Mouse (Mus musculus) spleen, adult 2 months (tissue): Measurements from ENCODE around the gene Zkscan3. TPM values are rescaled to one million over a fixed set of nuclear protein-coding genes. Genes with fewer than 3 reads are reported as not detected.

Source experiments
- DNase-seq, 2 experiments: peaks; one replicate each; pipeline versions ENCODE4 v3.0.0 to v3.0.0-alpha.2; 2012 to 2021; ENCODE audit warnings: low spot score in 2 of 2, low read depth in 1 of 2
- H3K27ac ChIP-seq: fragments of 200-500 bp; 2 replicates; pipeline ENCODE4 v1.5.1; 2012; ENCODE audit warnings: low read length, inconsistent platforms; ENCODE audit not compliant: insufficient read depth
- H3K27me3 ChIP-seq: fragments of 200-500 bp; 2 replicates; pipeline ENCODE4 v1.6.1; 2012; ENCODE audit warnings: mild to moderate bottlenecking, moderate library complexity, low read length, inconsistent platforms; ENCODE audit not compliant: control insufficient read depth, insufficient read depth
- H3K36me3 ChIP-seq: fragments of 200-500 bp; 2 replicates; pipeline ENCODE4 v1.6.1; 2012; ENCODE audit warnings: mild to moderate bottlenecking, low read length, inconsistent platforms; ENCODE audit not compliant: control insufficient read depth, insufficient read depth
- H3K4me1 ChIP-seq: fragments of 200-500 bp; 2 replicates; pipeline ENCODE4 v1.6.1; 2011; ENCODE audit warnings: inconsistent platforms; ENCODE audit not compliant: control insufficient read depth, insufficient read depth, insufficient read length
- H3K4me3 ChIP-seq: fragments of 200-500 bp; 2 replicates; pipeline ENCODE4 v1.5.1; 2011; ENCODE audit warnings: mild to moderate bottlenecking, inconsistent platforms; ENCODE audit not compliant: insufficient read depth, insufficient read length; ENCODE audit errors: extremely low read depth
- CTCF ChIP-seq: fragments of 200-500 bp; IDR thresholded peaks from 2 replicates; pipeline ENCODE4 v1.5.1; 2011; ENCODE audit warnings: mild to moderate bottlenecking, inconsistent platforms; ENCODE audit not compliant: insufficient read depth, insufficient read length, insufficient replicate concordance; ENCODE audit errors: extremely low read depth
- POLR2A ChIP-seq: fragments of 200-500 bp; IDR thresholded peaks from 2 replicates; pipeline ENCODE4 v1.6.1; 2011; ENCODE audit warnings: low read depth, low read length, inconsistent platforms
- WGBS: fragments of 180-500 bp; shearing (Covaris S2); methylation state at CpG from one replicate; pipeline ENCODE4 v1.1.7; 2018; 5-methylcytosine and 5-hydroxymethylcytosine counted together
- polyA plus RNA-seq: library from polyadenylated mRNA; depleted of rRNA; stranded (reverse); fragments of >200 nt; gene quantifications from 2 replicates; pipeline ENCODE4 v1.2.3, GENCODE M21; 2012; rRNA removed

Gene Zkscan3
- polyA plus RNA-seq, 1 experiment: 12.5 TPM

- H3K4me1 ChIP-seq: no peaks in the 10 kb centered on the region
- peak within 1 kb of the TSS; percentile 80 for H3K4me3 ChIP-seq
- H3K36me3 ChIP-seq: no peaks in the 10 kb centered on the region
- peak in 1 of 2 experiments; percentile 68 for DNase-seq
- peak; percentile 36; the same call in 1 of the 2 replicates for TF ChIP-seq POLR2A
- TF ChIP-seq CTCF: no peak
- WGBS: 2% methylated on average over 29 of the region's 29 CpGs
- no peaks in the 10 kb centered on the region for H3K27me3 ChIP-seq
- peak within 1 kb of the TSS; percentile 49 for H3K27ac ChIP-seq
Observed at GRCm38 (mm10) chr13:21362621-21363248, 39.8 kb downstream of the Zkscan3 start, which contains the start of gene Zscan12. Zscan12 (plus strand) TSS chr13:21362820.

DNA sequence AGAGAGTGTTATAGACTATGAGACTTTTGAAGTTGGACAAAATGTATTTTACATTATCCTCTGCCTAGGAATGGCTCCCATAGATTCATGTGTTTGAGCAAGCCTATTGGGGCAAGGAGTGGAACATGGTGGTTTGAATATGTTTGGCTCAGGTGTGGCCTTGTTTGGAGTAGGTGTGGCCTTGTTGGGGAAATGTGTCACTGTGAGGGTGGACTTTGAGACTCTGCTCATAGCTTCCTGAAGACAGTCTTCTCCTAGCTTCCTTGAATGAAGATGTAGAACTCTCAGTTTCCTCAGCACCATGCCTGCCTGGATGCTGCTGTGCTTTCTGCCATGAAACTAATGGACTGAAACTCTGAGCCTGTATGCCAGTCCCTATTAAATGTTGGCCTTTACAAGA is 52.0 kb downstream of the Zkscan3 start:
- Histone ChIP-seq H3K4me3 (no peak overlapping the region), H3K27me3 (no peaks in the 10 kb centered on the region), H3K27ac (no peak overlapping the region), H3K36me3 (no peaks in the 10 kb centered on the region), H3K4me1 (no peaks in the 10 kb centered on the region)
- DNase-seq: no peak
- TF ChIP-seq CTCF (no peak), POLR2A (no peak)

DNA sequence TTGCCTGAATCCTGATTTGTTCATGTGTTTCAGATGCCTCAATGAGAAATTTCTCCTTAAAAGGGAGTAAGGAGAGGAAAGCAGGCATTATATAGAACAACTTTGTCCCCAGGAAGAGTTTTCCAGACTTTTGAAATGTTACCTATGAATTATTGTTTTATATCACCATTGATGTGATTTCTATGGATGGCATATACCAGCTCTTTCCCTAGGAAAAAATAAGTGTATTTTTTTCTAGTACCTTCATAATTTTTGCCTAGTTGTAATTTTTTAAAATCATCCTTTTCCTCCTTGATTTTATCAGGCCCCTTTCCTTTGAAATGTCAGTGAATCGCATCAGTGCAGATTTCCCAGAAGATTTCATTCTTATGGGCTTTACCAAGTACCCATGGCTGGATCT is 55.9 kb downstream of the Zkscan3 start, which contains the start of gene Olfr1367:
Gene Olfr1367, plus strand, starts transcription at position 301 of the 400 bp plus-strand sequence.
- Histone ChIP-seq H3K27me3 (no peaks in the 10 kb centered on the region; the same call in 1 of the 2 replicates), H3K27ac (no peak within 1 kb of the TSS), H3K4me1 (no peaks in the 10 kb centered on the region), H3K4me3 (no peak within 1 kb of the TSS), H3K36me3 (no peaks in the 10 kb centered on the region)
- no peak for TF ChIP-seq POLR2A
- no peak for TF ChIP-seq CTCF
- DNase-seq: no peak
- WGBS: 81% methylated on average over 1 of the region's 1 CpGs

Other genes with a start within 250 kb of the Zkscan3 start
- 63.9 and 82.1 TPM in 2 replicates for gene Trim27, start 223.3 kb downstream of the Zkscan3 start, polyA plus RNA-seq
- gene Gpx5, start 110.0 kb downstream of the Zkscan3 start, polyA plus RNA-seq: not detected in 2 replicates
- gene Gpx6, start 90.6 kb downstream of the Zkscan3 start, polyA plus RNA-seq: not detected in 2 replicates
- not detected in 2 replicates for gene Olfr1367, start 55.8 kb downstream of the Zkscan3 start, polyA plus RNA-seq
- 0.38 and 0.62 TPM in 2 replicates for gene Zscan12, start 39.9 kb downstream of the Zkscan3 start, polyA plus RNA-seq
- gene Pgbd1, start 38.3 kb upstream of the Zkscan3 start, polyA plus RNA-seq: 0.13 and 0.28 TPM in 2 replicates
- 6.7 and 8.5 TPM in 2 replicates for gene Zscan26, start 51.0 kb upstream of the Zkscan3 start, polyA plus RNA-seq
- gene Nkapl, start 65.8 kb upstream of the Zkscan3 start, polyA plus RNA-seq: not detected in 2 replicates
- gene Zkscan4, start 76.2 kb upstream of the Zkscan3 start, polyA plus RNA-seq: 0.29 and 0.34 TPM in 2 replicates
- not detected in 2 replicates for gene Gm10065, start 76.7 kb upstream of the Zkscan3 start, polyA plus RNA-seq
- 0.13 and 0.16 TPM in 2 replicates for gene AK157302, start 92.5 kb upstream of the Zkscan3 start, polyA plus RNA-seq
- 3.2 and 4.5 TPM in 2 replicates for gene Gm11273, start 98.7 kb upstream of the Zkscan3 start, polyA plus RNA-seq
- 1.6 and 2.0 TPM in 2 replicates for gene Zkscan8, start 128.4 kb upstream of the Zkscan3 start, polyA plus RNA-seq
- gene Olfr1366, start 140.1 kb upstream of the Zkscan3 start, polyA plus RNA-seq: not detected in 2 replicates
- gene Olfr1535, start 157.1 kb upstream of the Zkscan3 start, polyA plus RNA-seq: not detected in 2 replicates
- gene Olfr1364, start 179.0 kb upstream of the Zkscan3 start, polyA plus RNA-seq: not detected in 2 replicates
- gene Olfr1362, start 211.3 kb upstream of the Zkscan3 start, polyA plus RNA-seq: not detected in 2 replicates
- gene Olfr11, start 239.8 kb upstream of the Zkscan3 start, polyA plus RNA-seq: not detected in 2 replicates